Mouse (Mus musculus) neutrophil, adult 5-6 weeks (primary cell): ENCODE results near the gene Ngb. TPM values are rescaled to one million over a fixed set of nuclear protein-coding genes. Genes with fewer than 3 reads are reported as not detected.

Experiments used
- ATAC-seq: fragments of 151-379, 151-347 bp; 2 replicates; pipeline ENCODE4 v1.8.0; 2017; ENCODE audit warnings: mild to moderate bottlenecking, moderate TSS enrichment; ENCODE audit not compliant: insufficient number of reproducible peaks, poor library complexity, low FRiP score, severe bottlenecking; ENCODE audit errors: extremely low read depth
- total RNA-seq: library from RNA; stranded (forward); fragments of 200-1000 nt; gene quantifications from 2 replicates; pipeline ENCODE4 v1.2.3, GENCODE M21; 2017

The Ngb gene
- total RNA-seq = not detected in 2 replicates

DNA sequence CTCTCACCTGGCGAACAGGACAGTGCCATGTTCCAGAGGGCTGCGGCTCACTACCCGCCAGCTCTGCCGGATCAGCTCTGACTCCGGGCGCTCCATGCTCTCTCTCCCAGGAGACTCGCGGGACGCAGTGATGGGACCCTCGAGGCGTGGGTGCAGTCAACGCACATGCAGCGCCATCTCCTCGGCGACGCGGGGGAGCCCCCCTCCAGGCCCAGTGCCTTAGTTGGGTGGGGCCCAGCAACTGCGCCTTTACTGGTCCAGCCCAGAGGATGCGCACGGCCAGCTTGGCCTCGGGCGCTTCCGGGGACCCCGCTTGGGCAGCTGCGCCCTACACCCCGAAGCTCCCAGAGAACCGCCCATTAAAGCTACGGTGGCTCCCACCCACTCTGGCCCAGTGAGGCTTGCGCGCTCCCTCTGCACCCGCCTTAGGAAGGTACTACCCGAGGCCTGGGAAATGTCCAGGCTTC, at the start of gene Ngb:
Ngb (minus strand) TSS at position 375 of the 467 bp plus-strand sequence.
- no peak for ATAC-seq

- ATAC-seq = no peak
Observed at GRCm38 (mm10) chr12:87149471-87149870, 47.1 kb upstream of the Ngb start.

GRCm38 (mm10) chr12:87148136-87148535, 45.8 kb upstream of the Ngb start:
- no peak for ATAC-seq

GRCm38 (mm10) chr12:87147395-87148089, 45.2 kb upstream of the Ngb start, which contains the start of gene Pomt2:
TSS of gene Pomt2 (minus strand) at chr12:87147968.
- ATAC-seq = peak; percentile 93

GRCm38 (mm10) chr12:87146966-87147365, 44.6 kb upstream of the Ngb start, which contains the start of gene Gstz1:
TSS of gene Gstz1 (plus strand) at chr12:87147165.
- ATAC-seq = peak; percentile 85

- no peak for ATAC-seq
Observed at GRCm38 (mm10) chr12:87142156-87142555, 39.8 kb upstream of the Ngb start.

- ATAC-seq = no peak
Observed at GRCm38 (mm10) chr12:87138768-87139167, 36.4 kb upstream of the Ngb start.

- ATAC-seq = no peak
Observed at GRCm38 (mm10) chr12:87138342-87138701, 36.0 kb upstream of the Ngb start.

DNA sequence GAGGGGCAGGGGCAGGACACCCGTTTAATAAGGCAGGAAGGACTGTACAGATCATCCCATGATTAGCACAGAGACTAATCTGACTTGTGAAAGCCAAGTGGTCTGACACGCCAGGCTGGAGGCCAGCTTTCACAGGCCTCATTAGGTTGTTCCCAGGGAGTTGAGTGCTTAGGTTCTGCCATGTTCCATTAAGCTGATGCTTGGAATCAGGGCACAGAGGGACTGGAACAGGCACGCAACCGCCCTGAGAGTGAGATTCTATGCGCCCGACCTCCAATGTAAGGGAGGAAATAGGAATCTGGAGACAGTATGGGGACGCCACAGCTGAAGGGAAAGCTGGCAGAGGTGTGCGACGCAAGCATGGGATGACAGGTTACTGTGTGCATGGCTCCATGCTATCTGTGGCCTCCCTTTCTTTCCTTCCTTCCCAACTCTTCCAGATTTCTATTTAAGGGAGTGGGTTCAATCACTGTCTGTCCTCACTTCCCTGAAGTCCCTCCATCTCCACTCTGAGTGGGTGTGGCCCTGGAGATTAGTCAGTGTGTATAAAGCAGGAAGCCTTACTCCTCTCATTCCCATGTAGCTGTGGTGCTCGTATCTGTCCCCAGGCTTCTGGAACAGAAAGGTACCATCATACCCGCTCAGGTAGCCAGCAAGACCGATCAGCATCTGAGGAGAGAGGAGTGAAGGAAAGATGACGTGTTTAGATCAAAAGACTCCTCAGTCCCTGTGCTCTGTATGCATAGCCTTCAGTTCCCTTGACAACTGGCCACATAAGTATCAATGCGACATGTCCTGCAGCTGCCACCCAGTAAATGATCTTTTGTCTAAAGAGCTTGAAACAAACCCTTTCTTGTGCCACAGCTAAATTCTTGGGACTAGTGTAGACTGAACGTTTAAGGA, 35.4 kb upstream of the Ngb start:
- no peak for ATAC-seq

GRCm38 (mm10) chr12:87132784-87133183, 30.4 kb upstream of the Ngb start:
- no peak for ATAC-seq

- ATAC-seq = no peak
Observed at GRCm38 (mm10) chr12:87132210-87132609, 29.9 kb upstream of the Ngb start.

GRCm38 (mm10) chr12:87131619-87132018, 29.3 kb upstream of the Ngb start:
- ATAC-seq = peak; percentile 44; the same call in 1 of the 2 replicates

DNA sequence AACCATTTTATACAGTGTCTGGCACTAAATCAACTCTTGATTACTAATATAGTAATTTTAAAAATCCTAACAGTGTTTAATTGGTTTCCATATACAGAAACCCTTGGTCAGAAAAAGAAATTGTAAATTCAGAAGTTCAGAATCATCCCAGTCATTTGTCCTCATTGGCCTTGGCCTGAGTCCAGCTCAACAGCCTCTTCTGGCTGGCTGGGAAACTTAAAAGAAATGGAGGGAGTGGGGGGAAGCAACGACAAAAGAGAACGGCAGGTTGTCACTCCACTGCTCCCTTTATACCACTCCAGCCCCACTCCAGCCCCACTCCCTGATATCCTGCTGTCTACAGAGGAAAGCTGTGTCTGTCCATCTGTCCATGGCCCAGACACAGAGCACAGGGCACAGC, 28.8 kb upstream of the Ngb start:
- ATAC-seq = no peak

GRCm38 (mm10) chr12:87130224-87130623, 27.9 kb upstream of the Ngb start:
- no peak for ATAC-seq

DNA sequence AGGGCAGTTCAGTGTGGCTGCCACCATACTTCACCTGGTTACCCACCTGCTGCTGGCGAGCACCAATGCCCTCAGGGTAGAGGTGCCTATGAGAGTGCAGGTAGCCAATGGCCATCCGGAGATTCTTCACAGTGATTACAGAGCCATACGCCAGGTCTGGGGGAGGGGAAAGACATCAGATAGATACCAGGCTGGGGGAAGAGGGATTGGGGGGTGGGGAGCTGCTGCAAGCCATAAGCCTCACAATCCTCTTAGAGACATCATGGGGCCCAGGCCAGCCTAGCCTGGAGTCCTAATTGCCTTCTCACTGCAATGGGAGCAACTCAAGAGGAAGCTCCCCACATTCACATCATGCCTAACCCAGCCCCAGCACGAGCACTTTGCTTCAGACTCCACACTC, 24.9 kb upstream of the Ngb start:
- no peak for ATAC-seq

GRCm38 (mm10) chr12:87121918-87122589, 19.7 kb upstream of the Ngb start:
- ATAC-seq = no peak

GRCm38 (mm10) chr12:87107357-87107977, 5.1 kb upstream of the Ngb start:
- no peak for ATAC-seq

GRCm38 (mm10) chr12:87104796-87105195, 2.5 kb upstream of the Ngb start:
- no peak for ATAC-seq

- ATAC-seq = no peak
Observed at GRCm38 (mm10) chr12:87103471-87103870, 1.1 kb upstream of the Ngb start.
